Mouse (Mus musculus) kidney, postnatal 4 days (tissue): ENCODE data around the gene Gm20908.
"Not testable (repeated sequence)": the region's sequence is repeated elsewhere in the genome, so short reads cannot be mapped to it uniquely, and the experiment has no call there.

Experiments used
- DNase-seq, 2 experiments: peaks; one replicate each; pipeline ENCODE4 v3.0.0; 2021; ENCODE audit warnings: mixed read lengths in 2 of 2

The Gm20908 gene

DNA sequence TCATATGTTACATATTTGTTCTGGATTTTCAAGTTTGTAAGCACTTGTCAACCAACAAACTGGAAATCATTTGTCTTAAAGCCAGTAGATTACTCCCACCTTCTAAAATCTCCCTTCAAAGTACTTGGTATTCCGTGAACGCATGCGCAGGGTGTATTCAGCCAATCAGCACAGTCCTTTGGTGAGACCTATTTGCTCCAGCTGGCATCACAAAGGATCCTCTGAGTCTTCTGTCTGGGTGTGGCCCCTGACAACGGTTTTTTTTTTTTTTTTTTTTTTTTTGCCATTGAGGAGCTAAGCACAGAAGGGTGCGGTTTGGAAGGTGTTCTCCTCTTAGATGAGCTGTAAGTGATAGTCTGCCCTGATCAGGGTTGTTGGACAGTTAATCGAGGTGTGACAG is at the start of gene Gm20908:
TSS of gene Gm20908 (plus strand) at position 301 of the 400 bp plus-strand sequence.
- not testable (repeated sequence) for DNase-seq
